Mouse (Mus musculus): ENCODE results near the gene Nckap5l.

DNA sequence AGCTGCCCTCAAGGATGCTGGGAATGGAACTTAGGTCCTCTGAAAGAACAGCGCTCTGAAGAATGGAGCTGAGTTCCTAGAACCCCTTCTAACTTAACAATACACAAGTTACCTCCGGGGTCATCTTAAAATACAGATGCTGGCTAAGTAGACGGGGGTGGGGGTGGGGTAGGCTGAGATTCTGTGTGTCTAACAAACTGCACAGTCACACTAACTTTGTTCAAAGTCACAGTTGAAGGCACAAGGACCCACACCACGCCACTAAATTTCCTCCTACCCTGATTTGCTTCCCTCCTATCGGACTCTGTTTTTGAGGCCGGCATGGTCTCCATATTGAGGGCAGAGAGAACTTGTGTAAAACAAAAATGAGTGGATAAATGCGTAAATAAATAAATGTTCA, 15.4 kb upstream of the Nckap5l start:
- TF ChIP-seq CTCF (IDR thresholded peaks at IDR 0.05; ENCODE audit: control insufficient read depth, insufficient read depth, low read length) = no peak
- TF ChIP-seq POLR2A (IDR thresholded peaks at IDR 0.05; ENCODE audit: borderline replicate concordance, control insufficient read depth, low read depth, low read length) = no peak

All from bone marrow, adult 2 months (tissue).